Mouse (Mus musculus) testis, adult 2 months (tissue): Measurements from ENCODE around the gene Srxn1.

ENCODE experiments used
- CTCF ChIP-seq: fragments of 200-500 bp; IDR thresholded peaks from 2 replicates; pipeline ENCODE4 v1.5.1; 2012; ENCODE audit warnings: low read depth, mild to moderate bottlenecking, inconsistent platforms, low read length, moderate library complexity; ENCODE audit not compliant: control insufficient read depth, insufficient read depth, insufficient replicate concordance
- POLR2A ChIP-seq: fragments of 200-500 bp; IDR thresholded peaks from 2 replicates; pipeline ENCODE4 v1.6.1; 2012; ENCODE audit warnings: low read depth, mild to moderate bottlenecking, inconsistent platforms, low read length, moderate library complexity; ENCODE audit not compliant: control insufficient read depth

DNA sequence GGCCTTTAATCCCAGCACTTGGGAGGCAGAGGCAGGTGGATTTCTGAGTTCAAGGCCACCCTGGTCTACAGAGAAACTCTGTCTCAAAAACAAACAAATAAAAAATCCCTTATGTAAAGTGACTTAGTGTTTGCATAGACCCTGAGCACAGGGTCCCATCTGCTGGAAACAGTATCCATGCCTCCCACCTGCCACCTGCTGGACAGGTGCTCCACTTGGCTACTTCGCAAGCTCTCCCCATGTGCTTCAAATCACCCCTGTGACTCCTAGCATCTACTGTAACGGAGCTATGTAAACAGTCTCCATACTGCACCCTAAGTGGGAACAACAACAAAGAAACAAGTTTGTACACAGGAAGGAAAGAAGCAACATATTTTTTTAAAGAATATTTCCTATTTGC lies 23.3 kb downstream of the Srxn1 start:
- TF ChIP-seq CTCF (no peak), POLR2A (no peak)
